Mouse (Mus musculus): ENCODE results near the gene Ankrd34a.

Ankrd34a gene

DNA sequence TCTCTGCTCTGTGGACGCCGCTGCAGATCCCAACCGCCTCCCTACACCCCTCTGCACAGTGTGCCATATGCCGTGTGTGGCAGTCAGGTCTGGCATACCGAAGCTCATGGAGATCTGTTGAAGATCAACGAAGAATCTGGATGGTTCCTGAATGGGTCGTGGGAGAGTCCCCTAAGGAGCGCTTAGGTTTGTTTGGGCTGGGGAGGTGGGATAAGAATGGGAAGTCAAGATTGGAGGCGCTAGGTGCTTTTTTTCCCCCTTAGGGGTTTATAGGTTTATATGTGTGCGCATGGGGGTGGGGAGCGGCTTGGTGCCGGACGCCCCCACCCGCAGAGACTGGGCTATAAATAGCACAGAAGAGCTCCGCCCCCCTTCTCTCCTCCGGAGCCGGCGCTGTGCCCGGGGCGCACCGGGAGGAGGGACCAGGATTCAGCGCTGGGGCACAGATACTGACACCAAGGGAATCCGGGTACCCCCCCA, at the start of gene Ankrd34a:
Gene Ankrd34a, plus strand, starts transcription at position 409 of the 480 bp plus-strand sequence.
- DNase-seq, result no peak

DNA sequence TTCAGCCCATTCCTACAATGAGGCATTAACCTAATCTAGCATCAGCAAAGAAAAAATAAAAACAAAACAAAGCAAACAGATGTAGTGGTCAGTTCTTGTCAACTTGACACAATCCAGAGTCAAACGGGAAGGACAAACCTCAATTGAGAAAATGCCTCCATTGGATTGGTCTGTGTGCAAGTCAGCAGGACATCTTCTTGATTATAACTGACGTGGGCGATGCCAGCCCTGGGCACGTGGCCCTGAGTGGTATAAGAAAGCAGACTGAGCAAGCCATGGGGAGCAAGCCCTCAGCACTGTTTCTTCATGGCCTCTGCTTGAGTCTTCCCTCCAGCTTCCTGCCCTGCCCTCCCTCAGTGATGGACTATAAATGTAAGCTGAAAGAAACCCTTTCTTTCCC, 49.6 kb upstream of the Ankrd34a start:
- DNase-seq, result no peak

DNA sequence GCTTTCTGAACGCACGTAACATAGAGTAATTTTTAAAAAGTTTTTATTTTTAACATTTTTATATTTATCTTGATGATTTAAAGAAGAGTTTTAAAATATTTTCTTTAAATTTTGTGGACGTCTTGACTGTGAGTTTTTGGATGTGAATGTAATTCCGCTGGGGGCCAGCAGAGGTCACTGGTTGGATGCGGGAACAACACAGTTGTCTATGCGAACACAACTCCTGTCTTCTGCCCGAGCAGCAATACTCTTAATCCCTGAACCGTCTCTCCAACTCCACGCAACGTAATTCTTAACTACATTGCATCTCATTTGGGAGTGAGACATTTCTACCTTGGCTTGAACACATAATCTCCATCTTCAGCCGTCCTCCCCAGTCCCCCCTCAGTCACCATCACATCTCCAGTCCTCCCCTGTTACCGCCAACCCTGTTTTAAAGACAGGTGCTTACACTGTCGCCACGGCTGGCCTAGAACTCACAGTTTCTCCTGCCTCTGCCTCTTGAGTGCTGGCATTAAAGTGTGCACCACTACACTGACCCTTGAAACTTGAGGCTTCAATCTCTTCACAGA, 49.0 kb upstream of the Ankrd34a start:
- peak; percentile 58 to 86 for DNase-seq

DNA sequence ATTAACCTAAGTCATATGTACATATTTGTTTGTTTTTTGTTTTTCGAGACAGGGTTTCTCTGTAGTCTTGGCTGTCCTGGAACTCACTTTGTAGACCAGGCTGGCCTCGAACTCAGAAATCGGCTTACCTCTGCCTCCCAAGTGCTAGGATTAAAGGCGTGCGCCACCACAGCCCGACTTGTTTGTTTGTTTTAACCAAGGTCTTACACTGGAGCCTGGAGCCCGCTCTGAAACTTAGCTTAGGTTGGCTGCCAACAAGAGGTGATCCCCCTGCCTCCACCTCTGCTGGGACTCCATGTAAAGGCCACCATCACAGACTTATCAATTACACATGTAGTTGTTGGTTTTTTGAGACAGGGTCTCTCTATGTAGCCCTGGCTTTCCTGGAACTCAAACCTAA, 47.6 kb upstream of the Ankrd34a start:
- DNase-seq, result no peak

DNA sequence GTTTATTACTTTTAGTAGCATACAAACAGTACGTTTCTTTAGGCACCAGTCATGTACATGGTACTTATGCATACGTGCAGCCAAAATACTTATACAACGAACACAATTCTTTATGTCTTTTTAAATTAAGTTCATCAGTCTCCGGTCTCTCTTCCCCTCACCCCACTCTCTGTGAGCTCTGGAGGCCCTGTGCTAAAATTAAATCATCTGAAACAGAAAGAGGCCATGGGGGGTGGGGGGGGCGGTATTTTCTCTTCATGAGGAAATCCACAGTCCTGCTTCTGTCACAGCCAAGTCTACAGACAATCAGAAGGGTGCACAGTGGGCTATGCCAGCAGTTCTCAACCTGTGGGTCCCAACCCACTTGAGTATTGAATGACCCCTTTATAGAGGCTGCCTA, 47.1 kb upstream of the Ankrd34a start:
- DNase-seq, result no peak

DNA sequence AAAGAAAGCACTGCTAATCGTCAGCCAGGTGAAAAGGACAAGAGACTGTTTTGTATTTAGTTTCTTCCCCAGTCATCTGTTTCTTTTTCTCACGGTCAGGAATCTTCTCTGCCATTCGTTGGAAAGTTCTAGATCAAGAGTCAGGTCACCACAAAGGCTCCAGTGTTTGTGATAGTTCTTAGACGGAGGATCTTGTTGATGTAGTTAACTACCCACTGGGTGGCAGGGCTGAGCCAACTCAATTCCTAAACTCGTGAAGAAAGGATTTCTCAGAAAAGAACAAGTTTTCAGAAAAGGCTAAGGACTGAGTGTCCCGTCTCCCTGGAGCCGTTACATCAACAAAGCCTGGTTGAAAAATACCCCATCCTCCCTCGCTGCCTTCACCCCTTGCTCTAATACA, 45.2 kb upstream of the Ankrd34a start:
- peak in 1 of 2 experiments; percentile 70 for DNase-seq

DNA sequence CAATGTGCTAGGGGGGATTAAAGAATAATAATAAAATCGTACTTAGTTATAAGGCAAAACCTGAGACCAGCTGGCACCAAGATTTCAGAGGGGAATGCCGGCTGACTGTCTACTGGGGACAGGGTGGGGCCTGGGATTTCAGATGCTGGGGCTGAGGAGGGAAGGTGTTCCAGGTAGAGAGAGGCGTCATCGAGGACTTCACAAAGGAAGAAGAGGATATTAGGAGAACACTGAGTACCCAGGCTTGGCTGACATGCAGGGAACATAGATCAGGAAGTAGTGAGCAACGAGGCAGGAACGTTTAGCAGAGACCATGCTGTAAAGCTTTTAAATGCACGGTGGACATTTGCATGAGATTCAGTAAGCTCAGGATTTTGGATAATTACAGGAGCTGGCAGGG, 44.5 kb upstream of the Ankrd34a start:
- DNase-seq, result no peak

DNA sequence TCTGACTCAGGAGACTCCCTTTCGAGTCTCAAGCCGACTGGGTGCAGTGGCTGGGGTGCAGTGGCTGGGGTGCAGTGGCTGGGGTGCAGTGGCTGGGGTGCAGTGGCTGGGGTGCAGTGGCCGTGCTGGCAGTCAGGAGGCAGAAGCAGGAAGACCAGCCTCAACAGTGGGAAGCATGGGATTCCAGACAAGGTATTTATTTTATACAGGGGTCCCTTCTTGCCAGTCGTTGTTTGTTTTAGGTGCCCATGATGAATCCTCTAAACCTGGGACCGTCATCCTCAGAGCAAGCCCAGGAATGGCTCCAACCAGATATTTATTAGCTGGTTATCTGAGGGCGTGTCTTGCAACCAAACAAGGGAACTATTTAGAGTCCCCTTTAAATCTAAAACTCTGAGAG, 42.8 kb upstream of the Ankrd34a start:
- DNase-seq, result no peak

DNA sequence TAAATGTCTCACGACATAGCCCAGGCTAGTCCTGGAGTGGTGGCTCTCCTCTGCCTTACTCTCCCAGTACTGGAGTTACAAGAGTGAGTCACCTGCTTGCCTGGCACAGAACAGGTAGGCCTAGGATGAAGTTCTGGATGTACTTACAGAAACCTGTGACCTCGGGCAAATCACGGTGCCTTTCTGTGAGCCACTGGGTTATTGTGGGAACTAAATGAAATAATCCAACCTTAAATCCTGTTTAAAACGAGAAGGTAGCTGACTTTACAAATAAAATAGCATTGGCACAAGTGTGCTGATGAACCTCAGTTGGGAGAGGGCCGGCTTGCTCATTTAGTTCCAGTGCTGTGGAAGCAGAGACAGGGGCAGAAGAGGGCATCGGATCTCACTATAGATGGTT, 42.2 kb upstream of the Ankrd34a start:
- no peak for DNase-seq

DNA sequence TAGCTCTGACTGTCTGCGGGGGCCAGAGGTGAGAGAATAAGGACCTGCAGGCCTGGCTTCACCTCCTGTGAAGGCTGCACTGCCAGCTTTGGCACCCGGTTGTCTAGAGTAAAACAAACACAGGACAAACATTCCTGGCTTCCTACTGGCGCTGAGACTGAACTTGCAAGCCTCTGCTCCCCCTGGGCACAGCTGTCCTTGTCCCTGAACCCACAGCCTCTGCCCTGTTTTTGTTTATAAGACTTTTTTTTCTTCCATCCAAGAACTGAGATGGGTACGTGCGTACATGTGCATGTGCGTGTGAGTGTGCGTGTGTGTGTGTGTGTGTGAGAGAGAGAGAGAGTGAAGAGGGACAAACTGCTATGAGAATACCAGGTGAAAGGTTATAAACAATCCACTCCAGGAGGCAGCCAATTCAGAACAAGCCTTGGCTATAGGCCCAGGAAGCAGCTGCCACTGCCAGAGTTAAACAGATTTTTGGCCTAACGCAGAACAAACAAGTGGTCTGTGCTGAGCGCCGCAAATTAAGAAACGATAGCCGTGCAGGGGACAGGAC, 41.3 kb upstream of the Ankrd34a start:
- DNase-seq, result peak in 1 of 2 experiments; percentile 25

DNA sequence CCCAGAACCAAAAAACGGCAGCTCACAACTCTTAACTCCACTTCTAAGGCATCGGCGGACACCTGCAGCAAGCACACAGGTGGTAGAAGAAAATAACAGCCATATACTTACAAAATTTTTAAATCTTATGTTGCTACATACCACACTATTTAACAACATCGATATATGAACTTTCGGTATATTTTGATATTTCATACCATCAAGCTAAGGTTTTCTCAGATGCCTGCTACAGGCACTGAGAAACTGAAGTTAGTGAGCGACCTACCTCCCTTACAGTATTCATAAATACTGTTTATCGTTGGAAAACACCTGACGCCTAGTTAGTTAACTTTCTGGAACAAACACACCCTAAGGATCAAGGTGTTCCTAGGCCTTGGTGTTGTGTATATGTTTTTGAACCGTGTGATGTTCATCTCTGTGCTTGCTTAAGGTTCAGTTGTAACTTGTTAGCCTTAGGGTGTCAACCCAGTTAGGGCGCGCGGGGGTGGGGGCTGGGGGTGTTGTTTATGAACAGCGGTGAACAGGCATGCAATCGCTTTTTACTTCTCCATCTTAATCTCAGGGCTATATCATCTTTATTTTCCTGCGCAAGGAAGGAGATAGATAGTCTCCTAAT, 40.3 kb upstream of the Ankrd34a start:
- no peak for DNase-seq

DNA sequence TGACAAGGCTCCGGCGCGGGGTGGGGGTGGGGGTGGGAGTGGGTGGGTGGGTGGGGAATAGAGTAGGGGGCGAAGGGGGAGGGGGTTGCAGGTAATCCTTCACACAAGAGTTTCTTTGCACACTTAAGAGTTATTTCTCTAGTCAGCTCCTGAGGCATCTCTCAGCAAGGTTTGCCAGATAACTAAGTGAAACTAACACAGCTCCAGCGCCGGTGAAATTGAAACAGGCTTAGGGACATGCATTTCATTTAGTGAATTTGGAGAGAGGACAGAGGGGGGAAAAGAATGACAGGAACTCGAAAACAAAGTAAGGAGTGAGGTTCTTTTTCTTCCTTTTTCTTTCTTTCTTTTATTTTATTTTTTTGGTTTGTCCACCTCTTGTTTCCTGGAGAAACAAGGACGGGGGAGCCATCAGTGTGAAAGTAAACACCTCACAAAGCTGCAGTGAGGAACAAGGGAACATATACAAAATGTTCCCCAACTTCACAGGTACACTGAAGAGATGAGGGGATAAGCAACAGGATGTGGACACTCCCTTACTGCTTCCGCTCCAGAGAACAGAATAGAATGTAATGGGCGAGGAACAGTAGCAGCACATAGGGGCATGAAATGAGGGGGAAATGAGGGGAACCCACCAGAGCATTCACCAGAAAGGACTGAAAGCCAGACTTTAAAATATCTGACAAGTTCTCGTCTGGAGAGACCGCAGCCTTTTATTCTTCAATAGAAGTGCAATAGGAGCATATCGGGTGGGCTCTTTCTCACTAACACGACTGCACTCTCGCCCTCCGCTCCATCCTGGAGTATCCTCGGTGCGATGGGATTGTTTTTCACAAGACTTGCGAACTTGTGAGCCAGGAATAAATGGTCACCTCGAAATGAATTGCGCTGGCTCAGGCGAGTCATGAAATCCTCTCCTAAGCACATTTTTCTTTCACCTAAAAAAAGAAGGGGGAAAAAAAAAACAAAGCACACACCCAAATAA, 39.5 kb upstream of the Ankrd34a start:
- peak in 1 of 2 experiments; percentile 18 for DNase-seq

DNA sequence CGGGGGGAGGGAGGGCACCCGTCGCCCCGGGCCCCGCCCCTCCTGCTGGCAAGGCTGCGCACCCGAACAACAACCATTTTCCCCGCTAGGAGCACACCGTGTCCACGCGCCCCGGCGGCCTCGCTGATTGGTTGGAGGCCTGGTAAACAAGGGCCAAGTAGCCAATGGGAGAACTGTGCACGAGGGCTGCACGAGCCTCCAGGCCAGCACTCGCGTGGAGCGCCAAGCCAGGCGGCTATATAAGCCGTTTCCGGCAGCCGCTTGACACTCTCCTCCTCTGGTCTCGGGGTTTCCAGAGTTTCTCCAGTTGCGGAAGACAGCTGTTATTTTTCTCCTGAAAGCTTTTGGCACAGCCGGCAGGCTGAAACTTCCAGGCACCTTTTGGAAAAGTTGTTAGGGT, 38.7 kb upstream of the Ankrd34a start, which contains the start of gene Txnip:
Gene Txnip, plus strand, starts transcription at position 264 of the 400 bp plus-strand sequence.
- DNase-seq, result peak; percentile 98 to 99

DNA sequence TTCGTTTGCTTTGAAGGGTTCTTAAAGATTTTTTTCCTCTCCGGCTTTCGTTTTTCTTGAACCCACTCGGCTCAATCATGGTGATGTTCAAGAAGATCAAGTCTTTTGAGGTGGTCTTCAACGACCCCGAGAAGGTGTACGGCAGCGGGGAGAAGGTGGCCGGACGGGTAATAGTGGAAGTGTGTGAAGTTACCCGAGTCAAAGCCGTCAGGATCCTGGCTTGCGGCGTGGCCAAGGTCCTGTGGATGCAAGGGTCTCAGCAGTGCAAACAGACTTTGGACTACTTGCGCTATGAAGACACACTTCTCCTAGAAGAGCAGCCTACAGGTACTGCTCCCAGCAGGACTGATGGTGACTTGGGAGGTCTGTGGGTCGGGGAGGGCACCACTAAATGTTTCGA, 38.3 kb upstream of the Ankrd34a start:
- DNase-seq, result peak in 1 of 2 experiments; percentile 51

DNA sequence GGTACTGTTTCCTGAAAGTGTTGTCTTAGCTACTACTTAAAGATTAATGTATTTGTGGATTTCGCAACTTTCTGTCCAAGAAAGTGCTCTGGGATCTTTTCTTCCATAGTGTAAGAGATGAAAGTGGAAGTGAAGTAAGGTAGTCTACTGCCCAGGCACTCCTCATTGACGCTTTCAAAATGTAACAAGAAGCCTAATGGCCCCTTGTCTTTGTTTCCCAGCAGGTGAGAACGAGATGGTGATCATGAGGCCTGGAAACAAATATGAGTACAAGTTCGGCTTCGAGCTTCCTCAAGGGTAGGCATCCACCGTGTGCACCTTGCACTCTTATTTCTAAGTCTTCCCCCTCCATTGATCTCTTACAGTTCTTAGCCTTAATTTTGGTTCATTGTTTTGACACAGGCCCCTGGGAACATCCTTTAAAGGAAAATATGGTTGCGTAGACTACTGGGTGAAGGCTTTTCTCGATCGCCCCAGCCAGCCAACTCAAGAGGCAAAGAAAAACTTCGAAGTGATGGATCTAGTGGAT, 37.7 kb upstream of the Ankrd34a start:
- no peak for DNase-seq

DNA sequence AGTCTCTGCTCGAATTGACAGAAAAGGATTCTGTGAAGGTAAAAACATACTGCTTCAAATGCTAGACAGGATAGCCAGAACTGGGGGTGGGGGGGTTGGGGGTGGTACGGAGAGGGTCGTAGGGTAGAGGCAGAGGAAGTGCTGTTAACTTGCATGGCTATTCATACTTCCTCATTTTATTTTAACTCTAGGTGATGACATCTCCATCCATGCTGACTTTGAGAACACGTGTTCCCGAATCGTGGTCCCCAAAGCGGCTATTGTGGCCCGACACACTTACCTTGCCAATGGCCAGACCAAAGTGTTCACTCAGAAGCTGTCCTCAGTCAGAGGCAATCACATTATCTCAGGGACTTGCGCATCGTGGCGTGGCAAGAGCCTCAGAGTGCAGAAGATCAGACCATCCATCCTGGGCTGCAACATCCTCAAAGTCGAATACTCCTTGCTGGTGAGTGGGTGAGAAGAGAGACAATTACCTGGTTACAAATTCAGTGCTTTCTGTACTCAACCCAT, 37.0 kb upstream of the Ankrd34a start:
- peak in 1 of 2 experiments; percentile 42 for DNase-seq

DNA sequence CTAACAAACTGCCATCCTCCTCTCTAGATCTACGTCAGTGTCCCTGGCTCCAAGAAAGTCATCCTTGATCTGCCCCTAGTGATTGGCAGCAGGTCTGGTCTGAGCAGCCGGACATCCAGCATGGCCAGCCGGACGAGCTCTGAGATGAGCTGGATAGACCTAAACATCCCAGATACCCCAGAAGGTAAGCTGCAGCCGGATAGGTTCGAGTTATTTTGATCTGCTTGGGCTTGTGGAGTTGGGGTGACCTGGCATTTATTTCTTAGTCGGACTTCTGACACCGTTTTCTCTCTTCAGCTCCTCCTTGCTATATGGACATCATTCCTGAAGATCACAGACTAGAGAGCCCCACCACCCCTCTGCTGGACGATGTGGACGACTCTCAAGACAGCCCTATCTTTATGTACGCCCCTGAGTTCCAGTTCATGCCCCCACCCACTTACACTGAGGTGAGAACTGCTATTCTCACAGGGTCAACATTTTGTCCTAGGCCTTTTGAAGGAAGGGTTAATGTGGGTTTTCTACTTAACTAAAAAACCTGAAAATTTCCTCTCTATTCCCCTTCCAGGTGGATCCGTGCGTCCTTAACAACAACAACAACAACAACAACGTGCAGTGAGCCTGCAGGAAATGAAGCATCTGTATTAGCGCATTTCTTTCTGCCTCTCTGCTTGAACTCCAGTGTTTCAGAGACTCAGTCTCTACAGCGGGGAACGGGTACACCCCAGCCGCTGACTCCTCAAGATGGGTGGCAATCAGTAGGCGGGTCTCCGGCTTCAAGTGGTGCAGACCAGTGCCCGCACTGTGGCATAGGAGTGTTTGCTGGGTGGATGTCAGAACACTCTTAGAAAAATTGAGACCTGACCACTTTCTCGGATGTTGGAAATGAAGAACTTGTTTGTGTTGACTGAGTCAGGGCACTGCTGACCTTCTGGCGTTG, 36.3 kb upstream of the Ankrd34a start:
- DNase-seq, result peak in 1 of 2 experiments; percentile 24

DNA sequence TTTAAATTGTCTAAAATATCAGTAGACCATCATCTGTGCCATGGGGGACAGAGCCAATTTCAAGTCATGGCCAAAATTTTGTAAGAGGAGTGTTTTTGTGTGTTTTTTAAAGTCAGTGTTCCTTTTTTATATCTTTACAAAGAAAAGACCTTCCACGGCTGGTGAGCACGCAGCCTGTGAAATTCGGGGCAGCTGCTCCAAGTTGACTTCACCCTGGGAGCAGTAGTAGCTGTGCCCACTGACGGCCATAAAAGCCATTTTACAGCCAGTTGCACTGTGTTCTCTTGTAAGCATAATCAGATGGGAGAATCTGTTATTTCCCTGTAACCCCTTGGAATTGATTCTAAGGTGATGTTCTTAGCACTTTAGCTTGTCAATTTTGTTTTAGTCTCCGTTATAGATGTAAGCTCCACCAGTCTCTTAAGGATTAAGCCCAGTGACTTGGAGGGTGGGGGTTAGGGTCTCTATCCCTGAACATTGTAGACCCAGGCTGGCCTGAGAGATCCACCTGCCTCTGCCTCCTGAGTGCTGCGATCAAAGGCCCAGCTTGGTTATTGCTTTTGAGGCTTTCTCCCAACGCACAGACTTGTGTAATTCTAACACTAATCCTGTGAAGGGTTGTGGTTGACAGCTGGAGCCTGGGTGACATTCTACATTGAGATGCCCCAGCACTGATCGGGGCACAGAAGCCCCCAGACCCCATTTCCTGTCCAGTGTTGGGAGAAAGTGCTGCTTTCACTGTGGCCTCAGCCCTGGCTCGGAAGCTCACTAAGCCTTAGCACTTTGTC, 35.4 kb upstream of the Ankrd34a start:
- peak in 1 of 2 experiments; percentile 5 for DNase-seq

DNA sequence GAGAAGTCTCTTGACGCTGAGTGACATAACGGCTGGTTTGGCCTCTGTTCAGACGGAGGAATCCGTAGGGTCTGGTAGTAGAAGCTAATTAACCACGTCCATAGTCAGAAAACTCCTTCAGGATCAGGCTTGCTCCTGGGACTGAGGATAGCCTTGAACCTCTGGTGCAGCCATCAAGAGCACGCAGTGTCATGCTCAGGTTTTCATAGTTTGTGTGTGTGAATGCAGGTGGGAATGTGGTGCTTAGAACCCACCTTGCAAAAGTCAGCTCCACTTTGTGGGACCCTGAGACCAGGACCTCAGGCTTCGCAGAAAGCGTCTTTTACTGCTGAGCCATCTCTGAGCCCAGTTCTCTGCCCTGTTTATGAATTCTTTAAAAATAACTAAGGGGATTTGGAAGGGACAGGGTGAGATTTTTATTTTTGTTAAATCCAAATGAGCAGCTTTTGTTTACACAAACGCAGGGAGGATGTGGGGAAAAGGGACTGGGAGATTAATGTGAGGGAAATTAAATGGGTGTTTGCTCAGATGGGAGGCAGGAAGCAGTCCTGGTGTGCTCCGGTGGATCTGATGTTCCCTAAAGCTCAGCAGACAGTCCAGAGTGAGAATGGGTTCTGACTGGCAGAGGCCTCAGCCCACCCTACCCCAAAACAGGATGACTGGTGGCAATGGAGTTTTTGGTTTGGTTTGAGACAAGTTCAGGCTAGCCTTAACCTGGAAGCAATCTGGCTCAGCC, 34.3 kb upstream of the Ankrd34a start:
- no peak for DNase-seq

DNA sequence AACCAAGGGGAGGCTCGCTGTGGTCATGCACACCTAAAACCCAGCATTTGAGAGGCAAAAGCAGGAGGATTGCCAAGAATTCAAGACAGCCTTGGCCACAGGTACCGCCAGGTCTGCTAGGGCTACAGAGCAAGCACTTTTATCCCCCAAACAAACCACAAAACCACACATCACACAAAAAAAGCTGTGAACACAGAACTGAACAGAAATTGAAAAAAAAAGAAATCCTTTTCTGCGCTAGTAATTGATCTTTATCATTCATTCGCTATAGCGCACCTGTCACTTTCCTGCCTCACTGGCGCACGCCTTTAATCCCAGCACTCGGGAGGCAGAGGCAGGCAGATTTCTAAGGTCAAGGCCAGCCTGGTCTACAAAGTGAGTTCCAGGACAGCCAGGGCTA, 33.2 kb upstream of the Ankrd34a start:
- DNase-seq, result no peak

All from spleen, adult 18-20 months (tissue).